Mouse (Mus musculus) macrophage (primary cell): ENCODE measurements around the gene Otp. TPM values are rescaled to one million over a fixed set of nuclear protein-coding genes. Genes with fewer than 3 reads are reported as not detected.

Source experiments
- H3K27ac ChIP-seq: fragments of 350-480 bp; formaldehyde crosslinking; 2 replicates; pipeline ENCODE4 v1.9.0; 2021
- H3K36me3 ChIP-seq: fragments of 350-480 bp; formaldehyde crosslinking; 2 replicates; pipeline ENCODE4 v1.9.0; 2021; ENCODE audit errors: inconsistent target
- H3K4me3 ChIP-seq: fragments of 350-480 bp; formaldehyde crosslinking; 2 replicates; pipeline ENCODE4 v1.9.0; 2021; ENCODE audit errors: inconsistent target
- H3K79me2 ChIP-seq: fragments of 350-480 bp; formaldehyde crosslinking; 2 replicates; pipeline ENCODE4 v1.9.0; 2021; ENCODE audit errors: inconsistent target
- whole genome bisulfite sequencing: methylation state at CpG from one replicate; pipeline ENCODE4 v1.1.7; 2026; ENCODE audit warnings: inconsistent platforms; ENCODE audit not compliant: missing documents; 5-methylcytosine and 5-hydroxymethylcytosine counted together
- polyA plus RNA-seq: library from polyadenylated mRNA; stranded (reverse); fragments of 250-400 nt; gene quantifications from 3 replicates; pipeline ENCODE4 v1.2.4, GENCODE M21; 2018; ENCODE audit warnings: inconsistent platforms
- total RNA-seq, 78 experiments: library from RNA; depleted of rRNA; stranded (reverse); fragments of 250-400 nt; gene quantifications; 1 replicate in 9 of 78; 2 replicates in 24 of 78; 3 replicates in 43 of 78; 4 replicates in 2 of 78; pipeline ENCODE4 v1.2.4; 2018; ENCODE audit warnings: inconsistent platforms in 56 of 78

The Otp gene
- total RNA-seq (2018; cell fraction: chromatin; rRNA removed), result not detected
- not detected for total RNA-seq (2018; cell fraction: cytosol; rRNA removed)
- total RNA-seq (2018; cell fraction: nucleus; rRNA removed), result not detected
- not detected in 3 replicates for polyA plus RNA-seq

DNA sequence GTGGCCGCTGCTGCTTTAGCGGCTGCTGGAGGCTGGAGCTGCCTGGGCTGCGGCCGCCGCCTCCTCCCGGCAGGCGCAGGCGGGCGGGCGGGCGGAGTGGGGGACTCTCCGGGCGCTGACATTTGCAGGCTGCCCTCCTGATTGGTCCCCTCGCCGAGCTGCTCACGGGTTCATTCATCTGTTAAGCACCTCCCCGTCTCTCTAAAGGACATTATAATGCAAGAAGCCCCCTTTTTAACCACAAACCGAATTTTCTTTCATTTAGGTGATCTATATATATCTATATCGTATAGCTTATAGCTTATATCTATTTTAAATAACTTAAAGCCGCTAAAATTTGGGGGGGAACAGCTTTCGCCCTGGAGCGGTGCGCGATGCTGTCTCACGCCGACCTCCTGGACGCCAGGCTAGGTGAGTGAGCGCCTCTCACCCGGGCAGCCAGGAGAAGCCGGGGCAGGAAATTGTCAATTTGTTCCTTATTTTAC is at the start of gene Otp:
TSS of gene Otp (plus strand) at position 207 of the 485 bp plus-strand sequence.
- 5% methylated on average over 28 of the region's 30 CpGs for WGBS
- Histone ChIP-seq H3K36me3 (no peaks in the 10 kb centered on the region), H3K79me2 (no peaks in the 10 kb centered on the region), H3K27ac (no peak within 1 kb of the TSS), H3K4me3 (no peak within 1 kb of the TSS)

GRCm38 (mm10) chr13:94826389-94826788 is 49.0 kb upstream of the Otp start:
- Histone ChIP-seq H3K36me3 (no peaks in the 10 kb centered on the region), H3K27ac (no peak overlapping the region)
- WGBS, result 98% methylated on average over 5 of the region's 5 CpGs

GRCm38 (mm10) chr13:94826986-94827385 is 48.4 kb upstream of the Otp start:
- Histone ChIP-seq H3K36me3 (no peaks in the 10 kb centered on the region), H3K4me3 (no peak overlapping the region), H3K27ac (no peak overlapping the region), H3K79me2 (peaks cover 86% of the 10 kb centered on the region)
- 94% methylated on average over 2 of the region's 2 CpGs for WGBS

More at GRCm38 (mm10) chr13:94826389-94826788, 49.0 kb upstream of the Otp start:
- H3K4me3 ChIP-seq, result no peak overlapping the region
- peaks cover 92% of the 10 kb centered on the region for H3K79me2 ChIP-seq

DNA sequence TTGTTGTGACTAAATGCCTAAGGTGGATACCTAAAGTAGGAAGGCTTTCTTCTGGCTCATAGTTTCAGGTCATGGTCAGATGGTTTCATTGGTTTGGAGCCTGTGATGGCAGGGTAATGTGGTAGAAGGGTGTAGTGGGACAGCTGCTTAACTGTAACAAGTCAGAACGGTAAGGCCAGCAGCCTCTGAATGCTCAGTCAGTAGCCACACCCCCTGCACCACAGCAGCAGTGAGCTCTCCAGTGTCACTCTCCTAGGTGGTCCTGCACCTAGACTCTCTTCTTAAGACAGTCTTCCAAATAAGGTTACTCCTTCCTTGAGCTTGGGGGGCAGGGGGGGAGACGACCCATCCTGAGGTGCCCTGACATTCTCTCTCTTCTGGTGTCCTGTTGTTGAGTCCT is 47.6 kb upstream of the Otp start:
- 93% methylated on average over 2 of the region's 2 CpGs for WGBS
- peaks cover 6% of the 10 kb centered on the region; the same call in 1 of the 2 replicates for H3K36me3 ChIP-seq
- peaks cover 78% of the 10 kb centered on the region for H3K79me2 ChIP-seq
- H3K4me3 ChIP-seq, result no peak overlapping the region
- no peak overlapping the region for H3K27ac ChIP-seq

GRCm38 (mm10) chr13:94838047-94838720 is 37.2 kb upstream of the Otp start:
- no peaks in the 10 kb centered on the region for H3K79me2 ChIP-seq
- WGBS, result 46% methylated on average over 5 of the region's 5 CpGs
- peaks cover 36% of the 10 kb centered on the region; the same call in 1 of the 2 replicates for H3K36me3 ChIP-seq
- no peak overlapping the region for H3K4me3 ChIP-seq
- H3K27ac ChIP-seq, result no peak overlapping the region

- Histone ChIP-seq H3K4me3 (no peak overlapping the region), H3K27ac (no peak overlapping the region), H3K36me3 (peaks cover 29% of the 10 kb centered on the region; the same call in 1 of the 2 replicates), H3K79me2 (no peaks in the 10 kb centered on the region)
- WGBS, result 92% methylated on average over 8 of the region's 8 CpGs
Observed at GRCm38 (mm10) chr13:94838756-94839337, 36.6 kb upstream of the Otp start.

- Histone ChIP-seq H3K36me3 (peaks cover 9% of the 10 kb centered on the region; the same call in 1 of the 2 replicates), H3K27ac (no peak overlapping the region), H3K4me3 (no peak overlapping the region), H3K79me2 (no peaks in the 10 kb centered on the region)
- WGBS, result 96% methylated on average over 5 of the region's 5 CpGs
Observed at GRCm38 (mm10) chr13:94843236-94843635, 32.2 kb upstream of the Otp start.

DNA sequence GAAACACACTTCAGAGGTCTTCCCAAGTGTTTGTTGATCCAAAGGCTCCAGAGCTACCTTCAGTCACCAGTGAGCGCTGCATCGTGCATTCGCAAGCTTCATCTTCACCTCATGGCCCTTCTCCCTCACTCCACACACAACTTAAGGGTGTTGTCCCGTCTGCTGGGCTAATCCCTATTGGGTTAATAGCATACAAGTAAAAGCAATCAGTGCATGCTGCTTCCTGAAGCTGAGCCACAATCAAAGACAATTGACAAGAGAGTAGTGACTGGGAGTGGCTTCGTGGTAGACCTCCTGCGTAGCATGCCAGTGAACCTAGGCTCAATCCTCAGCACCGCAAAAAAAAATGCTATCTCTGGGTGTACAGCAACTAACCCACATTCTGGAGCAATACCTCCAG is 27.5 kb upstream of the Otp start:
- H3K36me3 ChIP-seq, result no peaks in the 10 kb centered on the region
- WGBS, result 92% methylated on average over 7 of the region's 7 CpGs
- no peaks in the 10 kb centered on the region for H3K79me2 ChIP-seq
- H3K4me3 ChIP-seq, result no peak overlapping the region
- no peak overlapping the region for H3K27ac ChIP-seq

DNA sequence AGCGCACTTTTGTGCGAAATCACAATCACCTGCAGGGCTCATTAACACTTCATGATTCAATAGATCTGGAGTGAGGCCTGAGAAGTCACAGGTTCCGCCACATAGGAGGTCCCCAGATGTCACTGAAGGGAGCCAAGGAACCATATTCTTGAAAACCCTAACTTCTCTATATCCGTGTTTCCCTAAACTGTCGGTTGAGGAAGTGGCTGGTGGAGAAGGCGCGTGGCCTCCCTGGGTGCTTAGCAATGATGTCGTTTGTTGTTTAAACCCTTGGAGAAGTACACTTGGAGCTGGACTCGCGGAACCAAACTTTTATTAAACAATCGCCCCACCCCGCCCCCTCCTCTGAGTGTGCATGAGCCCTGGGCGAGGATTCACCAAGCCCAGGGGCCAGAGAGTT is 26.1 kb upstream of the Otp start:
- H3K79me2 ChIP-seq, result no peaks in the 10 kb centered on the region
- no peak overlapping the region for H3K27ac ChIP-seq
- H3K4me3 ChIP-seq, result no peak overlapping the region
- 48% methylated on average over 13 of the region's 13 CpGs for WGBS
- no peaks in the 10 kb centered on the region for H3K36me3 ChIP-seq

GRCm38 (mm10) chr13:94858016-94858575 is 17.3 kb upstream of the Otp start:
- WGBS, result 84% methylated on average over 8 of the region's 8 CpGs
- H3K79me2 ChIP-seq, result no peaks in the 10 kb centered on the region
- no peak overlapping the region for H3K4me3 ChIP-seq
- H3K27ac ChIP-seq, result no peak overlapping the region
- H3K36me3 ChIP-seq, result no peaks in the 10 kb centered on the region

- Histone ChIP-seq H3K79me2 (no peaks in the 10 kb centered on the region), H3K36me3 (no peaks in the 10 kb centered on the region), H3K27ac (no peak overlapping the region), H3K4me3 (no peak overlapping the region)
- WGBS, result 81% methylated on average over 8 of the region's 8 CpGs
Observed at GRCm38 (mm10) chr13:94859256-94859655, 16.1 kb upstream of the Otp start.

DNA sequence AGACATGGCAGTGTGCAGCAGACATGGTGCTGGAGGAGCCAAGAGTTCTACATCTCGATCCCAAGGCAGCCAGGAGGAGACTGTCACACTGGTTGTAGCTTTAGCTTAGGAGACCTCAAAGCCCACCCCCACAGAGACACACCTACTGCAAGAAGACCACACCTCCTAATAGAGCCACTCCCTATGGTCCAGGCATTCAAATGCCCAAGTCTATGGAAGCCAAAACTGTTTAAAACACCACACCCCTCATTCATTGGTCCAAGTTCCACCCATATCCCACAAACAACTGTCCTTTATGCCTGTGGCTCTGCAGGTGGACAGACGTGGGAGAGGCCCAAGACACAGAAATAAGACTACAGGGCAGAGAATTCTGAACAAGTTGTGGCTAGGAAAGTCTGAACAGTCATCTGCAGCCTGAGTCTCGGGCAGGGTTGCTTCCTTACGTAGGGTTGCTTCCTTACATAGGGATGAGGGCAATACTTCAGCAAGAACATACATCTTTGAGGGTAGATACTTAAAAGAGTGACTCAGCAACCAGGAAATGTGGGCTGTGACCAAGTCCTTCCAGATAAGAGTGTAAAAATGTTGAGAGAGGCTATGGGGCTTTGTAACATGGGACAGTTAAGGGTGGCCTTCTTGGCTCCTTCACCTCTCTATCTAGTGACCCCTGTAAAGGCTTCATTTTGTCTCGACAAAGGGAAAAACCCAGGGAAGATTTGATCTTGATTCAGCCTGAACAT is 12.7 kb upstream of the Otp start:
- WGBS, result 40% methylated on average over 5 of the region's 5 CpGs
- no peak overlapping the region for H3K4me3 ChIP-seq

GRCm38 (mm10) chr13:94866906-94867305 is 8.5 kb upstream of the Otp start:
- no peaks in the 10 kb centered on the region for H3K36me3 ChIP-seq
- 63% methylated on average over 2 of the region's 2 CpGs for WGBS
- H3K79me2 ChIP-seq, result no peaks in the 10 kb centered on the region
- no peak overlapping the region for H3K4me3 ChIP-seq
- H3K27ac ChIP-seq, result no peak overlapping the region

More for the DNA sequence above, 12.7 kb upstream of the Otp start:
- H3K36me3 ChIP-seq, result no peaks in the 10 kb centered on the region
- H3K27ac ChIP-seq, result no peak overlapping the region
- no peaks in the 10 kb centered on the region for H3K79me2 ChIP-seq

DNA sequence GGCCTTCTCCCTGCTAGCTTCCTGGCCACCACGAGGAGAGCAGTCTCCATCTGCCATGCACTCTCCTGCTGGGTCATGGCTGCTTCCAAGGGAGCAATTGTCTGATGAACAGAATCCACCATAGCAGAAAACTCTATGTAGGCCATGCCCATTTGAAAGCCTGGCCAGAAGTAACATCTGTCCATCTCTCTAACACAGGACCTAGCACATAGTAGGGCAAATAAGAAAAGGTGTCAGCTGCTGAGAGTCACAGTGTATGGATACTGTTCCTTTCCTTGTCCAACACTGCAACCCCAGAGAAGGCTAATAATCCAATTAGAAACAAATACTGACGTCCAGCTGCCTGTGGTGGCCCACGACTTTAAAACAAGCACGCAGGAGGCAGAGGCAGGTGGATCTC is 7.6 kb upstream of the Otp start:
- no peaks in the 10 kb centered on the region for H3K79me2 ChIP-seq
- WGBS, result 64% methylated on average over 4 of the region's 4 CpGs
- H3K4me3 ChIP-seq, result no peak overlapping the region
- H3K36me3 ChIP-seq, result no peaks in the 10 kb centered on the region
- no peak overlapping the region for H3K27ac ChIP-seq
